Mouse (Mus musculus) embryonic fibroblast, embryonic 13.5 days (primary cell): ENCODE results near the gene Ttll9.

Source experiments
- CTCF ChIP-seq: IDR thresholded peaks from 2 replicates; pipeline ENCODE4 v1.5.1; 2011; ENCODE audit warnings: mild to moderate bottlenecking, control low read depth, low read length, moderate library complexity, borderline replicate concordance; ENCODE audit not compliant: insufficient read depth
- POLR2A ChIP-seq: IDR thresholded peaks from 2 replicates; pipeline ENCODE4 v1.6.1; 2011; ENCODE audit warnings: low read depth, mild to moderate bottlenecking, control low read depth, low read length, moderate library complexity

DNA sequence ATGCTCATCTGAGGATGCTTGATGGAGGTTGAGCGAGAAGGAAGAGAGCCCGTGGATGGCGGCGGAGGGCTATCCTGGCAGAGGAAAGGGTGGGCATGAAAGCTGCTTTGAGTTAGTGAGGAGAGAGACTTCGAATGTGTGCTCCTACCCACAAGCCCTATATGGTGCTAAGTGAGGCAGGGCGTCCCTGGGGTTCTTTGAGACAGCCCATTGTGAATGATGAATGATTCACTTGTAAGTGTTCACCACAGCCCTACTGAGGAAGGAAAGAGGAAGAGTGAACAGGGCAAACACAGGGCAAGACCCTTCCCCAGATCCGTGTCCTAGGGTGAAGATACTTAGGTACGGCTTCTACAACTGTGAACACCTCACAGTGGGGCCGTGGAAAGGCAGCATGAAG is 35.4 kb upstream of the Ttll9 start:
- TF ChIP-seq POLR2A: no peak
- no peak for TF ChIP-seq CTCF
